Mouse (Mus musculus) heart, embryonic 15.5 days (tissue): ENCODE measurements around the gene Nadsyn1. TPM values are rescaled to one million over a fixed set of nuclear protein-coding genes. Genes with fewer than 3 reads are reported as not detected.
A peak's percentile ranks its signal among the peaks of the same experiment; 100 is the strongest.

Experiments
- ATAC-seq: fragments of 200-750 bp; cut with Nextera tagmentation; replicated peaks from 2 replicates; pipeline ENCODE4 v1.8.0; 2017; ENCODE audit warnings: low read depth, moderate TSS enrichment; ENCODE audit not compliant: insufficient number of reproducible peaks, insufficient read depth, low FRiP score
- H3K27ac ChIP-seq: fragments of 300-500 bp; sonication (generic); 2 replicates; pipeline ENCODE4 v1.5.1; 2015; ENCODE audit warnings: mild to moderate bottlenecking, inconsistent platforms
- H3K27me3 ChIP-seq: fragments of 300-500 bp; sonication (generic); 2 replicates; pipeline ENCODE4 v1.6.1; 2015; ENCODE audit warnings: inconsistent platforms
- H3K36me3 ChIP-seq: fragments of 300-500 bp; sonication (generic); 2 replicates; pipeline ENCODE4 v1.6.1; 2015; ENCODE audit warnings: mild to moderate bottlenecking, inconsistent platforms
- H3K4me1 ChIP-seq: fragments of 300-500 bp; sonication (generic); replicated peaks from 2 replicates; pipeline ENCODE4 v1.6.1; 2015; ENCODE audit warnings: inconsistent platforms
- H3K4me2 ChIP-seq: fragments of 300-500 bp; sonication (generic); 2 replicates; pipeline ENCODE4 v1.6.1; 2015; ENCODE audit warnings: inconsistent platforms, mild to moderate bottlenecking, moderate library complexity
- H3K4me3 ChIP-seq: fragments of 300-500 bp; sonication (generic); 2 replicates; pipeline ENCODE4 v1.5.1; 2015; ENCODE audit warnings: mild to moderate bottlenecking, inconsistent platforms
- H3K9ac ChIP-seq: fragments of 300-500 bp; sonication (generic); 2 replicates; pipeline ENCODE4 v1.6.1; 2015; ENCODE audit warnings: mild to moderate bottlenecking, inconsistent platforms
- H3K9me3 ChIP-seq: fragments of 300-500 bp; sonication (generic); replicated peaks from 2 replicates; pipeline ENCODE4 v1.6.1; 2016; ENCODE audit warnings: inconsistent platforms
- WGBS: fragments of 180-500 bp; shearing (Covaris S2); methylation state at CpG from one replicate; pipeline ENCODE4 v1.1.7; 2015; ENCODE audit warnings: mixed read lengths; 5-methylcytosine and 5-hydroxymethylcytosine counted together
- polyA plus RNA-seq: library from polyadenylated mRNA; unstranded; fragments of >200 nt; fragmentation: Nextera tagmentation; extraction: Ambion mirVana; gene quantifications from 2 replicates; pipeline ENCODE4 v1.2.1, GENCODE M21; 2015

Gene Nadsyn1
- polyA plus RNA-seq, 1 experiment from 2014 or later, result 8.3 TPM

DNA sequence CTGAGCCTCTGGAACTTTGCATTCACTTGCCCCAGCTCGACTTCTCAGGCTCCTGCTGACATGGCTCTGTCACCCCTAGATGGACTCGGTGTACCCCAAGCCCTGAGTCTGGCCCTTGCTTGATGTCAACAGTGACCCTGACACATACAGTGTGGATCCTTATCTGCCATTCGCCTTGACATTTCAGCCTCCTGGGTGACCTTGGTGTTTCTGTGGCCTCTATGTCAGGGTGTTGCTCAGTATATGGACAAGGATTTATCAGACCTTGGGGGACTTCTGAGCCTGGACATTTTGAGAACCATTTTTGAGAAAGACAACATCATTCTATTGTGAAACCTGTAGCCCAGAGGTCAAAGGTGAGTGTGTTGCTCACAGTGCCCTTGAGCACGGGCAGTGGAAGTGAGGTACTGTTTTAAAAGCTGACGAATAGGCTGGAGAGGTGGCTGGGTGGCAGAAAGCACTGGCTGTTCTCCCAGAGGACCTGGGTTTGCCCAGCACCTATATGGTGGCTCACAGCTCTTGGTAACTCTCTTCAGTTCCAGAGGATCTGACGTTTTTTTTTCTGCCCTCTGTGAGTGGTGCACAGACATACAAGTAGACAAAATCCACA, 11.0 kb upstream of the Nadsyn1 start:
- no peaks in the 10 kb centered on the region for H3K27me3 ChIP-seq
- no peaks in the 10 kb centered on the region for H3K9me3 ChIP-seq
- peaks cover 12% of the 10 kb centered on the region; the same call in 1 of the 2 replicates for H3K36me3 ChIP-seq
- WGBS, result 68% methylated on average over 6 of the region's 6 CpGs
- no peak overlapping the region for H3K27ac ChIP-seq
- H3K4me2 ChIP-seq, result no peak overlapping the region
- no peak overlapping the region for H3K9ac ChIP-seq
- H3K4me3 ChIP-seq, result no peak overlapping the region
- ATAC-seq, result no peak
- peaks cover 20% of the 10 kb centered on the region for H3K4me1 ChIP-seq

DNA sequence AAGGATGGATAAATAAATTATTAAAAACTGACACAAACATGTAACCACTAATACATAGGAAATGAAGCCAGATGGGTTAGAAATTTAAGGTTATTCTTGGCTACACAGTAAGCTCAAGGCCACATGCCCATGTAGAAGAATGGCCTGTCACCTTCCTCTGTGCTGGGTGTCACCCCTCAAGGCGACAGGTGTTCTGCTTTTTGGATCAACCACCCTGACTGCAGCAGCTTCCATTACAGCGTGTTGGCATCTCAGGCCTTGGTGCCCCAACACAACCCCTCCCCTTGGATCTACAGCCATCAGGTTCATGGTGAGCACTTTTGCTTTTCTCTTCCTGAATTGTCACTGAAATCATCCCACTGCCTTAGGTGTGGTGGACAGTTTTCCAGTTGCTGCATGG, 10.0 kb upstream of the Nadsyn1 start:
- Histone ChIP-seq H3K4me3 (no peak overlapping the region), H3K9me3 (no peaks in the 10 kb centered on the region), H3K4me1 (peaks cover 20% of the 10 kb centered on the region), H3K27me3 (no peaks in the 10 kb centered on the region), H3K36me3 (peaks cover 6% of the 10 kb centered on the region; the same call in 1 of the 2 replicates), H3K9ac (no peak overlapping the region), H3K27ac (no peak overlapping the region), H3K4me2 (no peak overlapping the region)
- WGBS, result 97% methylated on average over 2 of the region's 2 CpGs
- no peak for ATAC-seq

DNA sequence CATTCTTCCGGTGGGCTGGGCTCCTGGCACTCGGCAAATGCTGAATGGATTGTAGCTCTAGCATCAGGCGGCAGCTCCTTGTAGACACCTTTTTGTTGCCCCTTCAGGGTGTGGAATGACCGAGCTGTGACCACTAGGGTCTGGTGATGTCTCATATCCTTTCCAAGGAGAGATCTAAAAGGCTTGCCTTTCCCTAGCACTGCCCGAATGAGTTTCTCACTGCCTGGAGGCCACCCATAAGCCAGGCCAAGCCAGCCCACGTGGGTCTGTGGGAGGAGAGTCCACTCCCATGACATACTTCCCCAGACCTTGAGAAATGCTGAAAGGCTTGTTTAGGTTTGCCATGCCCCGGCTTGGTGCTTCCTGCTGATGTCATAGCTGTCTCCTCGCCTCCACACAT, 9.5 kb upstream of the Nadsyn1 start:
- no peak for ATAC-seq
- Histone ChIP-seq H3K27me3 (no peaks in the 10 kb centered on the region), H3K9me3 (no peaks in the 10 kb centered on the region), H3K4me3 (no peak overlapping the region), H3K4me1 (peaks cover 20% of the 10 kb centered on the region), H3K9ac (no peak overlapping the region), H3K4me2 (no peak overlapping the region), H3K27ac (no peak overlapping the region), H3K36me3 (peaks cover 2% of the 10 kb centered on the region; the same call in 1 of the 2 replicates)
- 78% methylated on average over 8 of the region's 8 CpGs for WGBS

DNA sequence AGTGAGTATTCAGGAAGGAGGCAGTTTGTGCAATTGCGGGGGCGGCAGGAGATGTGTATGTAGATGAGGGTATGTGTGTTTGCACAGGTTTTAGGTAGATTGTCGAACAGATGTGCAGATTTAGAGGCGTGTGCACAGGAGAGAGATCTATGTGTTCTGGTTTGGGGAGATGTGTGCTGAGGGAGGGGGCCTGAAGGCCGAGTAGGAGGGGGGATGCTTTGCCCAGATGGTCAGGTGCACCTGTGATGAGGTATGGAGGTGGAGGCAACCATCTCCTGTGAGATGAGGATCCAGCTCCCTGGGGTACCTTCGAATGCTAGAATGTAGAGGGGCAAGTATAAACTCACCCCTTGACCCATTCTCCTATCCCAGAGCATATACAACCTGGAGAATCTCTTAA, 7.8 kb upstream of the Nadsyn1 start:
- WGBS, result 6% methylated on average over 6 of the region's 6 CpGs
- Histone ChIP-seq H3K9ac (peak overlapping the region; percentile 59), H3K4me1 (peaks cover 20% of the 10 kb centered on the region), H3K4me3 (peak overlapping the region; percentile 74), H3K36me3 (no peaks in the 10 kb centered on the region), H3K27me3 (no peaks in the 10 kb centered on the region), H3K27ac (peak overlapping the region; percentile 43; the same call in 1 of the 2 replicates), H3K4me2 (peak overlapping the region; percentile 89), H3K9me3 (no peaks in the 10 kb centered on the region)
- no peak for ATAC-seq

DNA sequence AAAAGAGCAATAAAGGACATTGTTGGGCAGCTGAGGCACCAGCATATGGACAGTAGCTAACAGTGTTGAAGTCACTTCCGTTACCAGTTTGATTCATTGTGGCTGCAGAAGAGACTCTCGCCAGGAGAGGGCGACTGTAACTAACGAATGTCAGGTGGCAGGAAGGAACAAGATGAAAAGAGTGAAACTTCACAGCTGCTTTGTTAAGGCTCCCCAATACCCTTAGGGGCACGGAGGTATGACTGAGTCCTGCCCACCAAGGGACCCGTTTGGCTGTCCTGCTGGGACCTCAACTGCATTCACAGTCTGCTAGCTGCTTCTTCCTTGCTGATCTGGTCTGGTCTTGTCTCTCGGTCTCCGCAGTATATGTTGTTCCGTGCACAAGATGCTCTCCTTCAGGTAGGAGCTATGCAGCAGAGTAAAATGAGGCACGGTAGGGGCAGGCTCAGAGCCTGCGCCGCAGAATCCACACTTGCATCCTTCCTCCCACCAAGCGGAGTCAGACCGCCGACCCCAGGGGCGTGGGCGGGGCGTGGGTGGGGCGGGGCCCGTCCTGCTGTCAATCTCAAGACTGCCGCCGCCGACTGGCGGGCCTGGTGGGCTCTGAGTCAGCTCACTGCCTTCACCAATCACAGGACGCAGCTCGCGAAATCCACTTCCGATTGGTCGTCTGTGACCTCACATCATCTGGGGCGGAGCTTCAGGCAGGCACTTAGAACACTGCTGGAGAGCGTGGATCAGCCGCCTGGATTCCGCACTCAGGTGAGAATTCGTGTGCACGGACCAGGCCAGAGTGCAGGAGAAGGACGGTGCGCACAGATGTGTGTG, 7.1 kb upstream of the Nadsyn1 start:
- peak overlapping the region; percentile 89 for H3K4me2 ChIP-seq
- peak overlapping the region; percentile 74 for H3K4me3 ChIP-seq
- ATAC-seq, result peak; percentile 97
- H3K36me3 ChIP-seq, result no peaks in the 10 kb centered on the region
- H3K27me3 ChIP-seq, result no peaks in the 10 kb centered on the region
- peak overlapping the region; percentile 92 for H3K27ac ChIP-seq
- 3% methylated on average over 37 of the region's 37 CpGs for WGBS
- peak overlapping the region; percentile 66 for H3K9ac ChIP-seq
- H3K9me3 ChIP-seq, result no peaks in the 10 kb centered on the region
- H3K4me1 ChIP-seq, result peaks cover 18% of the 10 kb centered on the region

DNA sequence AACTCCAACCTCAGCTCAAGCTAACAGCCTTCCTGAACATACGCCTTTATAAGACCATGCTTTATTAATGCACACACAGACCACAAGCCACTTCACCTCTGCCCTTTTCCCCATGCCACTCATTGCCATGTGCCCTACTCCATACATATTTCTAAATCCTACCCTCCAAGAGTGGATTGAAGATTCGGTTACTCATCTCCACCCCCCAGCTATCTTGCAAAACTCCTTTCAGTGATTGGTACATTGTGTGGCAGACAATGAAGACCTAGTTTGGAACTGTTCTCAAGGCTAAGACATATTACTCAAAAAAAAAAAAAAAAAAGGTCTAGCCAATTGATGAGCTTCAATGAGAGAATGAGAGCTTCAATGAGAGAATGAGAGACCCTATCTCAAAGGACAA, 4.3 kb upstream of the Nadsyn1 start:
- Histone ChIP-seq H3K4me3 (no peak overlapping the region), H3K27me3 (no peaks in the 10 kb centered on the region), H3K9me3 (no peaks in the 10 kb centered on the region), H3K27ac (no peak overlapping the region), H3K9ac (no peak overlapping the region), H3K4me1 (peaks cover 17% of the 10 kb centered on the region), H3K4me2 (no peak overlapping the region), H3K36me3 (no peaks in the 10 kb centered on the region)
- ATAC-seq, result no peak
- 85% methylated on average over 2 of the region's 2 CpGs for WGBS

DNA sequence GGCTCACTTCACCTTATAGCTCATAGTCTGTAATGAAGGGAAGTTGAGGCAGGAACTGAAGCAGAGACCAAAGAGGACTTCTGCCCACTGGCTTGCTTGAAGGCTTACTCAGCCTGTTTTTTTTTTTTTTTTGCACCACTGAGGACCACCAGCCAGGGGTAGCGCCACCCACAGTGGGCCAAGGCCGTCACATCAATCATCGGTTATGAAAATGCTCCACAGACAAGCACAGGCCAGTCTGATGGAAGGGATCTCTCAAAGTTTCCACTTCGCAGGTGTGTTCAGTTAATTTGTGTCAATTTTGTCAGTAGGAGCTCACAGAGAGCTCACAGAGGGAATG, 587 bp upstream of the Nadsyn1 start:
- peaks cover 13% of the 10 kb centered on the region for H3K4me1 ChIP-seq
- WGBS, result 74% methylated on average over 4 of the region's 4 CpGs
- peak overlapping the region; percentile 64 for H3K4me3 ChIP-seq
- no peaks in the 10 kb centered on the region for H3K9me3 ChIP-seq
- peak; percentile 1; the same call in 1 of the 2 replicates for ATAC-seq
- peak overlapping the region; percentile 29 for H3K9ac ChIP-seq
- H3K27ac ChIP-seq, result peak overlapping the region; percentile 76
- H3K27me3 ChIP-seq, result no peaks in the 10 kb centered on the region
- peaks cover 1% of the 10 kb centered on the region; the same call in 1 of the 2 replicates for H3K36me3 ChIP-seq
- peak overlapping the region; percentile 79 for H3K4me2 ChIP-seq

DNA sequence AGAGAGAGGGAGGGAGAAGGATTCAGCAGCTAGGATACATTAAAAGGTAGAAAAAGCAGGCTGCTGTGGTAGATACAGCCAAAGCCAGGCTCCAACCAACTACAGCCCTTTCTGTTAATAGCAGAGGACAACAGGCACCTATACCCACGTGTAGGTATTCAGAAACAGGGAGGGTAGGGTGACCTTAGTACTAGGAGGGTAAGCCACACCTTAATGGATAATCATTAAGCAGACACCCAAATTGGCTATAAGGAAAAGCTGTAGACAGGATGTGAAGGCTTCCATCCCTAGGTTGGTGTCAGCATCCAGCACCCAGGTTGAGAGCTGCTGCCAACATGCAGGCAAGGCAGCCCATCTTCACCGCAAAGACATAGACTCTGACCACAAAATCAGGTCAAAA, 1.4 kb downstream of the Nadsyn1 start:
- Histone ChIP-seq H3K9ac (no peak overlapping the region), H3K27ac (no peak overlapping the region), H3K9me3 (no peaks in the 10 kb centered on the region), H3K27me3 (no peaks in the 10 kb centered on the region), H3K4me3 (no peak overlapping the region), H3K36me3 (peaks cover 10% of the 10 kb centered on the region; the same call in 1 of the 2 replicates), H3K4me1 (peaks cover 13% of the 10 kb centered on the region), H3K4me2 (no peak overlapping the region)
- ATAC-seq, result no peak
- 91% methylated on average over 2 of the region's 2 CpGs for WGBS

DNA sequence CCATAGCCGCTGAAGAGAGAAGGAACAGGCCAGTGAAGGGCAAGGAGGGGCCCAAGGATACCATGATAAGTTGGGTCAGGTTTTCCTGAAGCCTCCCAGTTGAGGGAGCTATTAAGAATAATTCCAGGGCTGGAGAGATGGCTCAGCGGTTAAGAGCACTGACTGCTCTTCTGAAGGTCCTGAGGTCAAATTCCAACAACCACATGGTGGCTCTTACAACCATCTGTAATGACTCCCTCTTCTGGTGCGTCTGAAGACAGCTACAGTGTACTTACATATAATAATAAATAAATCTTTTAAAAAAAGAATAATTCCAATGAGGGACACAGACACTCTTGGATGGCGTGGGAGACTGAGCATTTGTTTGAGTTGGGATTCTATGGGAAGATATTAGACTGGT, 3.4 kb downstream of the Nadsyn1 start:
- Histone ChIP-seq H3K9ac (no peak overlapping the region), H3K27me3 (no peaks in the 10 kb centered on the region), H3K27ac (no peak overlapping the region), H3K36me3 (peaks cover 25% of the 10 kb centered on the region; the same call in 1 of the 2 replicates), H3K9me3 (no peaks in the 10 kb centered on the region), H3K4me2 (no peak overlapping the region), H3K4me1 (peaks cover 13% of the 10 kb centered on the region), H3K4me3 (no peak overlapping the region)
- WGBS, result 63% methylated on average over 4 of the region's 4 CpGs
- no peak for ATAC-seq

DNA sequence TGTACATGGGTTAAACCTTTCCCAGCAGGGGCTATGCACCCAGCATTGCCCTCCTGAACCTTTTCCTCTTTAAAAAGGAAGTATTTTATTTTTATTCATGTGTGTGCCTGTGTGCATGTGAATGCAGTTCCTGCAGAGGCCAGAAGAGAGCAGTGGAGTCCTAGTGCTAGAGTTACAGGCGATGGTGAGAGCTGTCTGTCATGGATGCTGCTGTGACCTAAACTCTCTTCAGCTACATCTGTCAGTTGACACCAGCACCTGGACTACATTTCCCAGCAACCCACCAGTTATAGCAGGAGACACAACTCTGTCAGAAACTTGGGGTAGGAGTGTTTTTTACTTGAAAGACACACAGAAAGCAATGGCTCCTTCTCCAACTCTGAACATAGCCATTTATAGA, 13.7 kb downstream of the Nadsyn1 start:
- H3K27ac ChIP-seq, result no peak overlapping the region
- no peaks in the 10 kb centered on the region for H3K4me1 ChIP-seq
- H3K9ac ChIP-seq, result no peak overlapping the region
- WGBS, result 51% methylated on average over 1 of the region's 1 CpGs
- no peak for ATAC-seq
- no peaks in the 10 kb centered on the region for H3K27me3 ChIP-seq
- no peaks in the 10 kb centered on the region for H3K9me3 ChIP-seq
- H3K4me2 ChIP-seq, result no peak overlapping the region
- peaks cover 56% of the 10 kb centered on the region for H3K36me3 ChIP-seq
- H3K4me3 ChIP-seq, result no peak overlapping the region

DNA sequence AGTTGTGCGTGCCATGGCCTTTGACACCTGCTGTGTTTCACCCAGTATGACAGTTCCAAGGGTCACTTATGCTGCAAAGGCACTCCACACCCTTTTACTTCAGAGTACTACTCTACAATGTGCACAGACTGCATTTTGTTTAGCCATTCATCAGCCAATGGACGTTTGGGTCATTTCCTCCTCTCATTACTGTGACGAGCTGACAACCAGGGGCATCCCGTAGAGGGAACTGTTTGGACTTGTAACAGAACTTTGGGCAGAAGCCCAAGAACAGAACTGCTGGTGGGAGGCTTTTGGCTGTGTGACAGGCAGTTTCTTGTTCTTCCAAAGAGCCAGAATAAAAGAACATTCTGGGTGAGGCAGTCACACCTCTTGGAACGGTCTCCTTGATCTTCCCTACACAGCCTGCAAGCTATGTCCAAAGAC, 17.4 kb downstream of the Nadsyn1 start:
- no peaks in the 10 kb centered on the region for H3K9me3 ChIP-seq
- no peak overlapping the region for H3K9ac ChIP-seq
- ATAC-seq, result no peak
- H3K27me3 ChIP-seq, result no peaks in the 10 kb centered on the region
- H3K4me2 ChIP-seq, result no peak overlapping the region
- WGBS, result 60% methylated on average over 5 of the region's 5 CpGs
- peaks cover 51% of the 10 kb centered on the region for H3K36me3 ChIP-seq
- no peaks in the 10 kb centered on the region for H3K4me1 ChIP-seq
- no peak overlapping the region for H3K27ac ChIP-seq
- no peak overlapping the region for H3K4me3 ChIP-seq
